8 mouse cellular contexts compared by ENCODE assay signal in the genomic region with DNA sequence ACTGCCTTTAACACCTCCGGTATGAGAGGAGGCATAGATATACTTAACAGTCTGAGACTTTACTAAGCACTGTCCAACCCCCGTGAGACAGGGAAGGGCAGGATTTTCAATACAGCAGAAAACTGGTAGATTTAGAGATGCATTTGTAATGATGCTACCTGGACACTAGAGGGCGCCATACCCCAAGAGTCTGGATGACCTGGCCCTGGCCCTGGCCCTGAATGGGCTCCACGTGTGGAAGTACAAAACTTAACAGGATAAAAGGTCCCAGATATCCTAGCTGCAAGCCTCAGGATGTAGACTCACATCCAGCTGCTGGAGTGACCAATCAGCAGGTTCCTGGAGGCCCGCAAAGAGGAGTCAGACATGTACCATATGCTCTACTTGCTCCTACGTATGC.
DNase-seq lines count a peak whose midpoint lies in the region; ATAC-seq and TF ChIP-seq lines count a peak whose summit lies in the region.

No protein-coding gene starts in this region.

- no peak overlapping the region for H3K27ac ChIP-seq in forebrain, postnatal 0 days (ENCODE audit: low read depth, low read length)
- no peak overlapping the region; the same call in 1 of the 2 replicates for H3K27ac ChIP-seq in forebrain, embryonic 13.5 days
- H3K27ac ChIP-seq in midbrain, postnatal 0 days (ENCODE audit: low read depth, low read length) = no peak overlapping the region
- H3K27ac ChIP-seq in midbrain, embryonic 16.5 days (ENCODE audit: low read length) = no peak overlapping the region

- WGBS in forebrain, postnatal 0 days = 37% methylated on average over 6 of the region's 6 CpGs
- WGBS in forebrain, embryonic 13.5 days = 44% methylated on average over 6 of the region's 6 CpGs
- 35% methylated on average over 6 of the region's 6 CpGs for WGBS in midbrain, postnatal 0 days
- WGBS in midbrain, embryonic 16.5 days = 38% methylated on average over 6 of the region's 6 CpGs

- no peak overlapping the region for H3K4me2 ChIP-seq in forebrain, postnatal 0 days (ENCODE audit: low read depth)
- H3K4me2 ChIP-seq in forebrain, embryonic 13.5 days = no peak overlapping the region
- no peak overlapping the region for H3K4me2 ChIP-seq in midbrain, postnatal 0 days (ENCODE audit: low read depth, low read length, poor library complexity, severe bottlenecking)
- H3K4me2 ChIP-seq in midbrain, embryonic 16.5 days (ENCODE audit: low read length) = no peak overlapping the region

- H3K4me3 ChIP-seq in forebrain, postnatal 0 days (ENCODE audit: low read depth, low read length) = no peak overlapping the region
- H3K4me3 ChIP-seq in forebrain, embryonic 13.5 days = no peak overlapping the region
- no peak overlapping the region for H3K4me3 ChIP-seq in midbrain, postnatal 0 days (ENCODE audit: low read depth, low read length)
- no peak overlapping the region for H3K4me3 ChIP-seq in midbrain, embryonic 16.5 days (ENCODE audit: low read depth, low read length)

- peak; percentile 71 for TF ChIP-seq CTCF in forebrain, postnatal 0 days (IDR thresholded peaks at IDR 0.05; ENCODE audit: low read depth)
- TF ChIP-seq CTCF in midbrain, postnatal 0 days (IDR thresholded peaks at IDR 0.05) = peak; percentile 77

- no peak for DNase-seq in forebrain, postnatal 0 days
- peak; percentile 52 for DNase-seq in midbrain, postnatal 0 days (ENCODE audit: low spot score)
- DNase-seq in cerebellum, postnatal 10 days = peak; percentile 83 to 86
- peak; percentile 50 for DNase-seq in lung, postnatal 14 days
- DNase-seq in right cerebral cortex, postnatal 36 days (ENCODE audit: low spot score in 2 of 2) = no peak
- no peak for DNase-seq in right cerebral cortex, adult 2 months (ENCODE audit: low spot score in 2 of 2)

- no peaks in the 10 kb centered on the region for H3K36me3 ChIP-seq in forebrain, postnatal 0 days (ENCODE audit: insufficient read depth)
- H3K36me3 ChIP-seq in forebrain, embryonic 13.5 days (ENCODE audit: poor library complexity, severe bottlenecking) = no peaks in the 10 kb centered on the region
- H3K36me3 ChIP-seq in midbrain, postnatal 0 days (ENCODE audit: insufficient read depth, low read length) = no peaks in the 10 kb centered on the region
- no peaks in the 10 kb centered on the region for H3K36me3 ChIP-seq in midbrain, embryonic 16.5 days (ENCODE audit: control insufficient read depth, insufficient read depth, low read length)

- no peak overlapping the region for H3K9ac ChIP-seq in forebrain, postnatal 0 days
- no peak overlapping the region for H3K9ac ChIP-seq in forebrain, embryonic 13.5 days
- no peak overlapping the region for H3K9ac ChIP-seq in midbrain, postnatal 0 days (replicated peaks; ENCODE audit: low read length, poor library complexity, severe bottlenecking)
- H3K9ac ChIP-seq in midbrain, embryonic 16.5 days (ENCODE audit: low read depth, low read length) = no peak overlapping the region

- peaks cover 6% of the 10 kb centered on the region; the same call in 1 of the 2 replicates for H3K4me1 ChIP-seq in forebrain, postnatal 0 days (ENCODE audit: insufficient read depth)
- peaks cover 71% of the 10 kb centered on the region for H3K4me1 ChIP-seq in forebrain, embryonic 13.5 days
- H3K4me1 ChIP-seq in midbrain, postnatal 0 days (ENCODE audit: insufficient read depth, low read length) = no peaks in the 10 kb centered on the region
- H3K4me1 ChIP-seq in midbrain, embryonic 16.5 days (ENCODE audit: control insufficient read depth, insufficient read depth, low read length) = peaks cover 14% of the 10 kb centered on the region

- H3K27me3 ChIP-seq in forebrain, postnatal 0 days (ENCODE audit: insufficient read depth, low read length) = no peaks in the 10 kb centered on the region
- no peaks in the 10 kb centered on the region for H3K27me3 ChIP-seq in forebrain, embryonic 13.5 days
- H3K27me3 ChIP-seq in midbrain, postnatal 0 days (ENCODE audit: insufficient read depth, low read length) = no peaks in the 10 kb centered on the region
- peaks cover 3% of the 10 kb centered on the region; the same call in 1 of the 2 replicates for H3K27me3 ChIP-seq in midbrain, embryonic 16.5 days (ENCODE audit: control insufficient read depth, insufficient read depth, low read depth, low read length)

- no peak for ATAC-seq in forebrain, postnatal 0 days
- no peak for ATAC-seq in forebrain, embryonic 13.5 days
- ATAC-seq in midbrain, postnatal 0 days (ENCODE audit: low FRiP score) = no peak
- ATAC-seq in midbrain, embryonic 16.5 days = no peak

- no peaks in the 10 kb centered on the region for H3K9me3 ChIP-seq in forebrain, postnatal 0 days (ENCODE audit: low read length)
- H3K9me3 ChIP-seq in forebrain, embryonic 13.5 days (replicated peaks) = no peaks in the 10 kb centered on the region
- H3K9me3 ChIP-seq in midbrain, postnatal 0 days (ENCODE audit: low read length) = no peaks in the 10 kb centered on the region
- no peaks in the 10 kb centered on the region for H3K9me3 ChIP-seq in midbrain, embryonic 16.5 days (replicated peaks; ENCODE audit: control insufficient read depth, low read length, poor library complexity, severe bottlenecking)

Comparison
In these comparisons a context has a peak if more than half of its experiments do, and no peak if none do; other contexts are left out.
1. DNase-seq: peak in midbrain, postnatal 0 days (single experiment), cerebellum, postnatal 10 days (2 of 2) and lung, postnatal 14 days (single experiment); none in forebrain, postnatal 0 days (single experiment), right cerebral cortex, postnatal 36 days (0 of 2) and right cerebral cortex, adult 2 months (0 of 2).